Mouse (Mus musculus): ENCODE measurements around the gene Bmpr1a. TPM values are rescaled to one million over a fixed set of nuclear protein-coding genes. Genes with fewer than 3 reads are reported as not detected.

The Bmpr1a gene
- polyA plus RNA-seq, 1 experiment from 2014 or later, result 23.4 TPM

DNA sequence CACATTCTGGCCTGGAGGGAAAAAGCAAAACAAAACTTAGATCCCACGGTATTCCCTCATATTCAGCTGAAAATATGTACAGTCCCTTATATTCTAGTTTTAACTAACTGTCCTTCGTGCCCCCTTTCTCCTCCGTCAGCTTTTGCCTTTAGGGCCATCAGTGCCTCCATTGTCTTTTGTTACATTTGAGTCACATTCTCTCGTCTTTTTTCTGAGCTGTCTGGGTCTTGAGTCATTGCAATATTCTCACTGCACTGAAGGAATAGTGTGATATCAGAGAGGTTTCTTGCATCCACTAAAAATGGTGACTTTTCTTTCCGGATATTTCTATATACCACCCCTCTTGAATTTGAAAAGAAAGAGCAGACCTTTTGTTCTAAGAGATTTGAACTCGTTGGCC, 618 bp upstream of the Bmpr1a start:
- 29% methylated on average over 6 of the region's 6 CpGs for WGBS
- Histone ChIP-seq H3K4me3 (no peak overlapping the region), H3K36me3 (no peaks in the 10 kb centered on the region), H3K9ac (replicated peaks) (no peak overlapping the region; the same call in 1 of the 2 replicates), H3K9me3 (no peaks in the 10 kb centered on the region), H3K4me1 (peaks cover 50% of the 10 kb centered on the region), H3K27ac (replicated peaks) (0 out of 2 replicates have a peak overlapping the region, but pooled peaks have one; percentile 15), H3K27me3 (no peaks in the 10 kb centered on the region), H3K4me2 (replicated peaks) (peak overlapping the region; percentile 70; the same call in 1 of the 2 replicates)
- no peak for ATAC-seq (replicated peaks)

GRCm38 (mm10) chr14:34502475-34503324, 441 bp downstream of the Bmpr1a start:
- peak; percentile 93 for ATAC-seq (replicated peaks)

DNA sequence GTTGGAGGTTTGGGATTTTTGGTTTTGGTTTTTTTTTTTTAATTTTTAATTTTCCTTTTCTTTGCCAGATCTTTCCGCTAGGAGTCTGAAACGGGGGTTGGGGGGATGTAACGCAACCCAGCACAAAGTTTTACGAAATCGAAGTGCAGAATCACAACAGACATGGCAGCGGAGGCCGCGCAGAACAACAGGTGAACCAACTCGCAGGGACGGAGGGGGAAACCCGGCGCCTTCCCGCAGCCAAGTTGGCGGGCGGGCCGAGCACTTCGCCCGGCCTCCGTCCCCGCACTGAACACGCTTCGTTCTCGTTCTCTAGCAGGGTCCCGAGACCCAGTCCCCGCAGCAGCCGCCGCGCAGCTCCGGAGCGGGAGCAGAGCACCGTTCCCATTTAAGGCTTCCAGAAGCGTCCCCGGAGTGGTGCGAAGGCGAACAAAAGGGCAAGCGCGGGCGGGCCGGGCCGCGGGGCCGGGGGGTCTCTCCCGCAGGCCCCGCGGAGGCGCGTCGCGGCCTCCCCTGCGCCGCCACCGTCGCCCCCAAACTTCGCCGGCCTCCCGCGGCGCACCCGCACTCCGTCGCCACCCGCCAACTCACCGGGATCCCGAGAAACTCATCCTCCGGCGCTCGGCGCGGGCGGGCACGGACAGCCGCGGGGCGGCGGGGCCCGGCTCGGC, 1.2 kb downstream of the Bmpr1a start:
- Histone ChIP-seq H3K27me3 (no peaks in the 10 kb centered on the region), H3K9me3 (no peaks in the 10 kb centered on the region), H3K4me1 (peaks cover 51% of the 10 kb centered on the region), H3K4me3 (peak overlapping the region; percentile 87), H3K36me3 (no peaks in the 10 kb centered on the region), H3K4me2 (replicated peaks) (peak overlapping the region; percentile 53), H3K27ac (replicated peaks) (peak overlapping the region; percentile 94), H3K9ac (replicated peaks) (peak overlapping the region; percentile 89)
- WGBS, result under 1% methylated on average over 73 of the region's 77 CpGs
- peak; percentile 59 for ATAC-seq (replicated peaks)

More at GRCm38 (mm10) chr14:34502475-34503324, 441 bp downstream of the Bmpr1a start:
- Histone ChIP-seq H3K9me3 (no peaks in the 10 kb centered on the region), H3K9ac (replicated peaks) (peak overlapping the region; percentile 89), H3K27ac (replicated peaks) (peak overlapping the region; percentile 94), H3K27me3 (no peaks in the 10 kb centered on the region), H3K36me3 (no peaks in the 10 kb centered on the region), H3K4me1 (peaks cover 49% of the 10 kb centered on the region), H3K4me2 (replicated peaks) (peak overlapping the region; percentile 70), H3K4me3 (peak overlapping the region; percentile 87)
- WGBS, result under 1% methylated on average over 97 of the region's 115 CpGs

DNA sequence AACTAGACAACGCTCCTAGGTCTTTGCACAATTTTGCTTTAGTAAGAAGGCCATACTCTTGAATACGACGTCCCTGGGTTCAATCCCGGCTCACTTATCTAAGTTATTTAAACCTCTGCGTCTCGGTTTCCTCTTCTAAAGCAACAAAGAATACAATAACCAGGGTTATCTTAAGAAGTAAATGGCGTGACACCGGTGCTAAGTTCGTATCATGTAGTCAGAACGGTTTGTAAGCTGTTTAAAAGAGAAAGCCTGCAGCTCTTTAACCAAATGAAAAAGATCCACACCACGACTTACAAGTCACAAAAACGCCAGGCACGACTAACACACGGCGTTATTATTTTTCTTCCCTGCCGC, 1.7 kb downstream of the Bmpr1a start:
- no peaks in the 10 kb centered on the region for H3K9me3 ChIP-seq
- WGBS, result under 1% methylated on average over 16 of the region's 16 CpGs
- ATAC-seq (replicated peaks), result no peak
- no peaks in the 10 kb centered on the region for H3K27me3 ChIP-seq
- H3K4me2 ChIP-seq (replicated peaks), result peak overlapping the region; percentile 53
- peak overlapping the region; percentile 89 for H3K9ac ChIP-seq (replicated peaks)
- peak overlapping the region; percentile 94 for H3K27ac ChIP-seq (replicated peaks)
- H3K4me1 ChIP-seq, result peaks cover 51% of the 10 kb centered on the region
- H3K36me3 ChIP-seq, result no peaks in the 10 kb centered on the region
- H3K4me3 ChIP-seq, result peak overlapping the region; percentile 87

DNA sequence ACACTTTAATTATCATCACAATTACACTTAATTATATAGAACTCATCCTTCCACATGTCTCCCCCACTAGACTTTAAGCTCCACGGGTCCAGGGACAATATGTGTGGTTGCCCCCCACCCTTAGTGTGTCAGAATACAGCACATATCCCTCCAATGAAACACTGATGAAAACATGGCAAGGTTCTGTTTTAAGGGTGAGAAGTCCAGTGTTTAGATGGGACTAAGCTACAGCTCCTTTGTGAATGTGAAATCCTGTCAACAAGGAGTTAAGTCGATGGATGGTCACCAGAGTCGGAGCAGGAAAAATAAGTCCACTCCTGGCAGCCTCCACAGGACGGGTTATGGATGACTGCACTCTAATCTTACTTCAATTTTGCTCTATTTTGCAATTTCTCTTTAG, 2.8 kb downstream of the Bmpr1a start:
- 2% methylated on average over 4 of the region's 4 CpGs for WGBS
- peaks cover 51% of the 10 kb centered on the region for H3K4me1 ChIP-seq
- no peak overlapping the region for H3K27ac ChIP-seq (replicated peaks)
- ATAC-seq (replicated peaks), result no peak
- H3K4me2 ChIP-seq (replicated peaks), result peak overlapping the region; percentile 53
- H3K36me3 ChIP-seq, result no peaks in the 10 kb centered on the region
- H3K27me3 ChIP-seq, result no peaks in the 10 kb centered on the region
- no peaks in the 10 kb centered on the region for H3K9me3 ChIP-seq
- H3K4me3 ChIP-seq, result peak overlapping the region; percentile 87
- H3K9ac ChIP-seq (replicated peaks), result no peak overlapping the region; the same call in 1 of the 2 replicates

DNA sequence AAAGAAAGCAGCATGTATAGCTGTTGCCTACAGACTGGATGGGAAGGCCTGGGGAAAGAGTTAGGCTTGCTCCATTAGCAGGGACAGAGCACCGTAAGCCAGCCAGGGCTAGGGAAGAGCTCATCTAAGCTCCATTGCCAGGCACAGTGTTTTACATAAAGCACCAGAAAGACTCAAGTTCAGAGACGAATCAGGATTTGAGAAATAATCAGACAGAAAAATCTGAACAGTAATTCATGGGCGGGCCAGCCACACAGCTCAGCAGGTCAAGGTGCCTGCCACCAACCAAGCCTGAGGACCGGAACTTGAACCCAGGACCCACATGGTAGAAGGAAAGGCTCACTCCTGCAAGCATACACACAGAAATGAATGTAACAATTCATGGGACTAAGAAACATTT, 3.5 kb downstream of the Bmpr1a start:
- no peak overlapping the region for H3K9ac ChIP-seq (replicated peaks)
- no peaks in the 10 kb centered on the region for H3K9me3 ChIP-seq
- 54% methylated on average over 4 of the region's 4 CpGs for WGBS
- H3K4me1 ChIP-seq, result peaks cover 51% of the 10 kb centered on the region
- H3K4me3 ChIP-seq, result peak overlapping the region; percentile 87; the same call in 1 of the 2 replicates
- H3K36me3 ChIP-seq, result no peaks in the 10 kb centered on the region
- no peak for ATAC-seq (replicated peaks)
- H3K27me3 ChIP-seq, result no peaks in the 10 kb centered on the region
- no peak overlapping the region for H3K27ac ChIP-seq (replicated peaks)
- peak overlapping the region; percentile 53 for H3K4me2 ChIP-seq (replicated peaks)

- Histone ChIP-seq H3K9me3 (no peaks in the 10 kb centered on the region), H3K27me3 (no peaks in the 10 kb centered on the region), H3K36me3 (no peaks in the 10 kb centered on the region), H3K4me3 (no peak overlapping the region), H3K9ac (replicated peaks) (no peak overlapping the region), H3K27ac (replicated peaks) (no peak overlapping the region), H3K4me2 (replicated peaks) (no peak overlapping the region), H3K4me1 (peaks cover 39% of the 10 kb centered on the region)
- no peak for ATAC-seq (replicated peaks)
- 81% methylated on average over 3 of the region's 3 CpGs for WGBS
These were observed 5.8 kb downstream of the Bmpr1a start for GRCm38 (mm10) chr14:34497346-34497745.

- WGBS, result 93% methylated on average over 3 of the region's 3 CpGs
These were observed 9.5 kb downstream of the Bmpr1a start for GRCm38 (mm10) chr14:34493682-34494081.

GRCm38 (mm10) chr14:34492688-34493087, 10.5 kb downstream of the Bmpr1a start:
- no peaks in the 10 kb centered on the region for H3K9me3 ChIP-seq
- no peaks in the 10 kb centered on the region for H3K36me3 ChIP-seq
- no peak overlapping the region for H3K9ac ChIP-seq (replicated peaks)
- H3K27me3 ChIP-seq, result no peaks in the 10 kb centered on the region
- H3K4me2 ChIP-seq (replicated peaks), result no peak overlapping the region
- no peak overlapping the region for H3K27ac ChIP-seq (replicated peaks)
- ATAC-seq (replicated peaks), result no peak
- 82% methylated on average over 2 of the region's 2 CpGs for WGBS
- no peak overlapping the region for H3K4me3 ChIP-seq
- H3K4me1 ChIP-seq, result 0 out of 2 replicates have a peak, but pooled peaks cover 7% of the 10 kb centered on the region

More at GRCm38 (mm10) chr14:34493682-34494081, 9.5 kb downstream of the Bmpr1a start:
- Histone ChIP-seq H3K27me3 (no peaks in the 10 kb centered on the region), H3K27ac (replicated peaks) (no peak overlapping the region), H3K36me3 (no peaks in the 10 kb centered on the region), H3K4me2 (replicated peaks) (no peak overlapping the region), H3K9ac (replicated peaks) (no peak overlapping the region), H3K4me1 (peaks cover 16% of the 10 kb centered on the region), H3K4me3 (no peak overlapping the region), H3K9me3 (no peaks in the 10 kb centered on the region)
- no peak for ATAC-seq (replicated peaks)

- no peak overlapping the region for H3K4me2 ChIP-seq (replicated peaks)
- H3K4me1 ChIP-seq, result peaks cover 7% of the 10 kb centered on the region; the same call in 1 of the 2 replicates
- no peaks in the 10 kb centered on the region for H3K27me3 ChIP-seq
- no peak overlapping the region for H3K9ac ChIP-seq (replicated peaks)
- H3K4me3 ChIP-seq, result no peak overlapping the region
- no peaks in the 10 kb centered on the region for H3K9me3 ChIP-seq
- no peaks in the 10 kb centered on the region for H3K36me3 ChIP-seq
- no peak for ATAC-seq (replicated peaks)
- 79% methylated on average over 1 of the region's 1 CpGs for WGBS
- H3K27ac ChIP-seq (replicated peaks), result no peak overlapping the region
These were observed 12.2 kb downstream of the Bmpr1a start for GRCm38 (mm10) chr14:34490965-34491364.

DNA sequence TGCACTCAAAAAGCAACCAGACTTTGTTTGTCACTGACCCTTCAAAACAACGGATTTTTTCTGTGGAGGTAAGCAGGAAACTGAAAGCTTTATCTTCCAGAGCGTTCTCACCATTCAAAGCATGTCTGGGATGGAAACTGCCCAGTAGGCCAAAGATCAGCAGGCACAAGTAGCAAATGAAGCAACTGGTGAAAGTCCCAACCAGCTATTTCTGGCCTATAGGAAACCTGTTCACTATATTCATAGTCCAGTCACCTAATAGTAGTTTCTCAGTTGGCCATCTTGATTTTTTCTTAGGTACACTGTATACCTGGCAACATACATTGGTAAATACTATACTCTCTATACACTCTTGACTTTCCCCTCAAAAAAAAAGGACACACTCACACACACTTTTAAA, 13.2 kb downstream of the Bmpr1a start:
- Histone ChIP-seq H3K9me3 (no peaks in the 10 kb centered on the region), H3K27me3 (no peaks in the 10 kb centered on the region), H3K4me1 (peaks cover 13% of the 10 kb centered on the region), H3K4me3 (no peak overlapping the region), H3K4me2 (replicated peaks) (no peak overlapping the region), H3K36me3 (no peaks in the 10 kb centered on the region), H3K9ac (replicated peaks) (no peak overlapping the region), H3K27ac (replicated peaks) (no peak overlapping the region)
- ATAC-seq (replicated peaks), result no peak
- 72% methylated on average over 2 of the region's 2 CpGs for WGBS

DNA sequence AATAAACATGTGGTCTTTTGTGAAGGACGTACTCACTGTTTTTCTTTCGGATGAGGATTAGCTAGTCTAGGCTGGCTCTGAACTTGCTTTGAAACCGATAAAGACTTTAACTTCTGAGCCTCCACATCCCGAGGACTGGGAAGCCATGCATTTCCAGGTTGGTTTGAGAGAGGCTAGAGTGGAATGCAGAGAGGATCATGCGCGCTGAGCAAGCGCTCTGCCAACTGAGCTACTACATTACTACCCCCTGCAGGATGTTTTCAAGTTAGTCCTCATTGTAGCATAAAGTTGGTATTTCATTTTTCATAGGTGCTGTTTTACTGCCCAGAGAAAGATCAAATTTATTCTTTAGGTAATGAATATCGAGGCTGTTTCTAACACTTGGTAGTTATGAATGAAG, 17.0 kb downstream of the Bmpr1a start:
- ATAC-seq (replicated peaks), result no peak
- 56% methylated on average over 8 of the region's 8 CpGs for WGBS
- H3K4me3 ChIP-seq, result no peak overlapping the region
- no peak overlapping the region for H3K27ac ChIP-seq (replicated peaks)
- no peaks in the 10 kb centered on the region for H3K9me3 ChIP-seq
- H3K4me2 ChIP-seq (replicated peaks), result no peak overlapping the region
- no peak overlapping the region for H3K9ac ChIP-seq (replicated peaks)
- peaks cover 28% of the 10 kb centered on the region for H3K4me1 ChIP-seq
- no peaks in the 10 kb centered on the region for H3K36me3 ChIP-seq
- no peaks in the 10 kb centered on the region for H3K27me3 ChIP-seq

All from forebrain, embryonic 15.5 days (tissue).